Mouse (Mus musculus) bone marrow, adult 2 months (tissue): ENCODE measurements at regions not wholly inside any gene's neighbourhood (a gene's known extent, or its start where the extent isn't known, plus 50 kb on each side); places are given as distances from the start of the nearest gene placed in this dataset.

Experiments
- CTCF ChIP-seq: fragments of 200-500 bp; IDR thresholded peaks from 2 replicates; pipeline ENCODE4 v1.5.1; 2011; ENCODE audit warnings: low read length, control low read depth; ENCODE audit not compliant: control insufficient read depth, insufficient read depth
- POLR2A ChIP-seq: fragments of 200-500 bp; IDR thresholded peaks from 2 replicates; pipeline ENCODE4 v1.6.1; 2011; ENCODE audit warnings: low read depth, mild to moderate bottlenecking, control low read depth, low read length, borderline replicate concordance; ENCODE audit not compliant: control insufficient read depth

DNA sequence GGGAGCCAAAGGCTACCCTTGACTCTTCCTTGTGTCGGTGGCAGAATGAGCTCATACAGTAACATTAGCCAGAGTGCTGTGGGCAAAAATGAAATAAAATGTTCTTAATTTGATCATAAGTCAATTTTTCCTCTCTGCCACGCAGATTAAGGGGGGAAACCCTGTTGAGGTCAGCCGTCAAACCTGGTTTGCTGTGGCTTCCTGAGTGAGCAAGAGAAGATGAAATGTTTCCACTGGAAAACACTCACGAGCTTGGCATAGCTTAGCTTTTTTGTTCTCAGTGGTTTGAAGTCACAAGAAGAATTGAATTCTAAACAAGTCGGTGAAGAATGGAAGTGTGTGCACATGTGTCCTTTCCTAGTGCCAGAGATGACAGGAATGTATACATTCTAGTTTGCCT lies 57.3 kb upstream of the 1700020N01Rik start:
- TF ChIP-seq CTCF: no peak
- no peak for TF ChIP-seq POLR2A
